Mouse (Mus musculus) liver, embryonic 15.5 days (tissue): Measurements from ENCODE around the gene Spef1. TPM values are rescaled to one million over a fixed set of nuclear protein-coding genes. Genes with fewer than 3 reads are reported as not detected.
A peak's percentile ranks its signal among the peaks of the same experiment; 100 is the strongest.

ENCODE experiments used
- ATAC-seq: fragments of 200-750 bp; cut with Nextera tagmentation; 2 replicates; pipeline ENCODE4 v1.8.0; 2017; ENCODE audit warnings: moderate number of reproducible peaks, mild to moderate bottlenecking, moderate library complexity; ENCODE audit not compliant: insufficient read depth
- H3K27ac ChIP-seq: fragments of 300-500 bp; sonication (generic); replicated peaks from 2 replicates; pipeline ENCODE4 v1.5.1; 2015; ENCODE audit warnings: mild to moderate bottlenecking, inconsistent platforms
- H3K27me3 ChIP-seq: fragments of 300-500 bp; sonication (generic); 2 replicates; pipeline ENCODE4 v1.6.1; 2015; ENCODE audit warnings: mild to moderate bottlenecking, inconsistent platforms
- H3K36me3 ChIP-seq: fragments of 300-500 bp; sonication (generic); replicated peaks from 2 replicates; pipeline ENCODE4 v1.6.1; 2015; ENCODE audit warnings: moderate library complexity, mild to moderate bottlenecking, inconsistent platforms
- H3K4me1 ChIP-seq: fragments of 300-500 bp; sonication (generic); replicated peaks from 2 replicates; pipeline ENCODE4 v1.6.1; 2015; ENCODE audit warnings: inconsistent platforms
- H3K4me2 ChIP-seq: fragments of 300-500 bp; sonication (generic); 2 replicates; pipeline ENCODE4 v1.6.1; 2015; ENCODE audit warnings: moderate library complexity, mild to moderate bottlenecking, inconsistent platforms
- H3K4me3 ChIP-seq: fragments of 300-500 bp; sonication (generic); replicated peaks from 2 replicates; pipeline ENCODE4 v1.5.1; 2015; ENCODE audit warnings: mild to moderate bottlenecking, inconsistent platforms
- H3K9ac ChIP-seq: fragments of 300-500 bp; sonication (generic); 2 replicates; pipeline ENCODE4 v1.6.1; 2015; ENCODE audit warnings: moderate library complexity, mild to moderate bottlenecking, inconsistent platforms
- H3K9me3 ChIP-seq: fragments of 300-500 bp; sonication (generic); replicated peaks from 2 replicates; pipeline ENCODE4 v1.6.1; 2016; ENCODE audit warnings: inconsistent platforms
- WGBS: fragments of 180-500 bp; shearing (Covaris S2); methylation state at CpG from one replicate; pipeline ENCODE4 v1.1.7; 2015; ENCODE audit warnings: mixed read lengths; ENCODE audit not compliant: insufficient replicate concordance; 5-methylcytosine and 5-hydroxymethylcytosine counted together
- polyA plus RNA-seq: library from polyadenylated mRNA; unstranded; fragments of >200 nt; fragmentation: Nextera tagmentation; extraction: Ambion mirVana; gene quantifications from 2 replicates; pipeline ENCODE4 v1.2.1, GENCODE M21; 2015

The Spef1 gene
- polyA plus RNA-seq, 1 experiment from 2014 or later = 1.6 TPM

DNA sequence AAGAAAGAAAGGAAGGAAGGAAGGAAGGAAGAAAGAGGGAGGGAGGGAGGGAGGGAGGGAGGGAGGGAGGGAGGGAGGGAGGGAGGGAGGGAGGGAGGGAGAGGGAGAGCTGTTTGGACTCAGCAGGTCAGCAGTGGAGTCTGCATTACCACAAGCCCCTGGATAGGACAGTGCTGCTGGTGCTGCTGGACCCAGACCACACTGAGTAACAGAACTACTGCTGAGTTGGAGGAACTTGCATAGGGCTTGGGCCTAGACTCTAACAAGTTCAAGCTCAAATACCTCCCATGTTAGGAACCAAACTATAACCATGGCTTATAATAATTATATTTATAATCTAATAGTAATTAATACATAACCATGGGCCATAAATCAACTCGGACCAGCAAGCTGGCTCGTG lies 56.2 kb downstream of the Spef1 start:
- WGBS = 76% methylated on average over 2 of the region's 2 CpGs
- peaks cover 85% of the 10 kb centered on the region for H3K4me1 ChIP-seq
- H3K27ac ChIP-seq = peak overlapping the region; percentile 63
- H3K36me3 ChIP-seq = no peaks in the 10 kb centered on the region
- H3K9ac ChIP-seq = no peak overlapping the region
- 0 out of 2 replicates have a peak, but pooled peaks cover under 1% of the 10 kb centered on the region for H3K27me3 ChIP-seq
- no peak overlapping the region for H3K4me2 ChIP-seq
- no peaks in the 10 kb centered on the region for H3K9me3 ChIP-seq
- ATAC-seq = no peak
- no peak overlapping the region for H3K4me3 ChIP-seq

DNA sequence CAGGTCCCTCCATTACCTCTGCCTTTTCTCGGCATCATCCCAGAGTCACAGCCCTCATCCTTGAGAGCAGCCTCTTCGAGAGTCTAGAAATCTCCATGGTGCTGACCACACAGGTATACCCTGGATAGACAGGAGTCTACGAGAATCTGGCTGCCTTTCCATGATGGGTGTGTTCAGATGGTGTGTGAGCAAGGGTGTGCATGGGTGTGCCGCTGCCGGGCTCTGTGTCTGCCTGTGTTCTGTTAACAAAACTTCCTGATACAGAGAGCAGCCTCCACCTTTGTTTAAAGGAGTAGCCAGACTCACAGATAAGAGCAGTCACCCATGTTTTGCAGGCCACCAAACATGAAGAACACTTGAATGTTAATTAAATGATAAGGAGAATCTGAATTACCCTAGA lies 57.2 kb downstream of the Spef1 start:
- Histone ChIP-seq H3K27ac (peak overlapping the region; percentile 86), H3K4me3 (no peak overlapping the region), H3K9ac (0 out of 2 replicates have a peak overlapping the region, but pooled peaks have one; percentile 10)

DNA sequence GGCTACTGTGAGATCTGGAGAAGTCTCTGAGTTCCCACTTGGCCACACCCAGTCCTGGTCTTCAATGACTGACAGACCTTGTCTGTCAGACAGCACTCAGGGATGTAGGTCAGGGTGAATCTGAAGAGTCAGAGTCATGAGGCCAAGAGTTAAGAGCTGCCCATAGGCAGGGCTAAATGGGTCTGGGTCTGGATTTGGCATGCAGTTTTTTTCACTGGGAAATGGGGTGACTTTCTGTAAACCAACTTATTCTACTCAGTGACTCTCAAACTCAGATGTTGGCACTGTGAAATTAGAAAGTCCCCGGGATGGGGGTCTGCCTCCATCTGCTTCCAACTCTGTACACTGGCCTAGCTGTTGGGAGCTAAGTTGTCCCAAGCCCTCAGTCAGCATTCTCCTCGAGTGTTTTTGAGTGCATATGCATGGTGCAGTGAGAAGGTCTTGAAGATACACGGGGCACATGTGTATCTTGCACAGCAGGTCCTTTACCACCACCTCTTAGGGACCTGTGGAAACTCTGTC lies 58.4 kb downstream of the Spef1 start:
- WGBS = 59% methylated on average over 3 of the region's 3 CpGs
- Histone ChIP-seq H3K36me3 (no peaks in the 10 kb centered on the region), H3K27ac (peak overlapping the region; percentile 86), H3K9ac (no peak overlapping the region), H3K4me2 (peak overlapping the region; percentile 82), H3K4me1 (peaks cover 76% of the 10 kb centered on the region), H3K27me3 (peaks cover 19% of the 10 kb centered on the region), H3K9me3 (no peaks in the 10 kb centered on the region), H3K4me3 (no peak overlapping the region)
- no peak for ATAC-seq

More for the DNA sequence above, 57.2 kb downstream of the Spef1 start:
- Histone ChIP-seq H3K36me3 (no peaks in the 10 kb centered on the region), H3K4me1 (peaks cover 82% of the 10 kb centered on the region), H3K27me3 (peaks cover 11% of the 10 kb centered on the region; the same call in 1 of the 2 replicates), H3K4me2 (peak overlapping the region; percentile 47), H3K9me3 (no peaks in the 10 kb centered on the region)
- peak; percentile 79 for ATAC-seq
- 37% methylated on average over 5 of the region's 5 CpGs for WGBS

DNA sequence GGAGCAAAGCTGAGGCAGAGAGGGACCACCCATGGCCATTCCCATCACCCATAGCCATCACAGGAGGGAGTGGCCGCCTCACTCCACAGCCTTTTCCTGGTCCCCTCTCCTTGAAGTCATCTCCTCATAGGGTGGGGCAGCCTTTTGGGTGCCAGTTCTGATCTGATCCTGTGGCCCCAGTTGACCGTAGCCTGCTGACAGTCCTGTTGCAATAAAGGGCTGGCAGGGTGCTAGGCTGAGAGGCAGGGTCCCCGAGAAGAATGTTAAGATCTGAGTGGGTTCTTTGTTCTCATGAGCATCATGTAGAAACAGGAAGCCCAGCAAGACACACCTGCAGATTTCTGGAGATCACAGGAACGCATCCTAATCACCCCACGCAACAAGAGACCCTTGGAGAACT lies 58.9 kb downstream of the Spef1 start:
- Histone ChIP-seq H3K4me3 (peak overlapping the region; percentile 59), H3K27ac (no peak overlapping the region), H3K27me3 (peaks cover 24% of the 10 kb centered on the region), H3K36me3 (no peaks in the 10 kb centered on the region), H3K9me3 (no peaks in the 10 kb centered on the region), H3K9ac (peak overlapping the region; percentile 63; the same call in 1 of the 2 replicates), H3K4me1 (peaks cover 75% of the 10 kb centered on the region), H3K4me2 (peak overlapping the region; percentile 82)
- ATAC-seq = no peak
- 66% methylated on average over 5 of the region's 5 CpGs for WGBS

DNA sequence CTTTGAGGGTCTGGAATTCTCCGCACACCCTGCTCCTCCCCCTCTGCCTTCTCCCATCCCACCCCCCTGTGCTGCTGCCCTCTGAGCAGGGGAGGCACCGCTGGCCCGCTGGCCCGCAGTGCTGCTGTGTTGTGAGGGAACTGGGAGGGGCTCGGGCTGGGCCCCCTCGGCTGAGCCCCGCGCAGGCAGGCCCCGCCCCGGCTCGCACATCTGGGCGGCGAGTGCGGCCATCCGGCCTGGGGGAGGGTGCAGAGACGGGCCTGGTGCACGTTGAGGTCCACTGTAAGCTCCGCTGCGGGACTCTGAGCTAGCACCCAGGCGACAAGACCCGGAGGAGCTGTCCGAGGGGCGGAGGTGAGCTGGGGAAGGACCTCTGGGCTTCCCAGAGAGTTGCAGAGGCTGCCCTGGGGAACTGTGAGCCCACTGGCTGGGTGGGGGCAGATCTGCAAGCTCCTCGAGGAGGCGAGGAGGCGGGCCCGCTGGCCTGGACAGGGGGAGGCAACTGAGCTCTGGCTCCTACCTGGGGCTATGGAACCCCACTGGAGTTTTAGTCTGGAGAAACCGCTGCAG lies 59.8 kb downstream of the Spef1 start, which contains the start of gene Hspa12b:
Gene Hspa12b, plus strand, starts transcription at position 120 of the 570 bp plus-strand sequence.
- H3K9ac ChIP-seq = peak within 1 kb of the TSS; percentile 63
- peak; percentile 74 for ATAC-seq
- H3K36me3 ChIP-seq = no peaks in the 10 kb centered on the region
- peak within 1 kb of the TSS; percentile 59 for H3K4me3 ChIP-seq
- H3K27me3 ChIP-seq = peaks cover 29% of the 10 kb centered on the region
- no peaks in the 10 kb centered on the region for H3K9me3 ChIP-seq
- peaks cover 75% of the 10 kb centered on the region for H3K4me1 ChIP-seq
- H3K27ac ChIP-seq = peak within 1 kb of the TSS; percentile 49
- peak within 1 kb of the TSS; percentile 82 for H3K4me2 ChIP-seq
- under 1% methylated on average over 28 of the region's 28 CpGs for WGBS

DNA sequence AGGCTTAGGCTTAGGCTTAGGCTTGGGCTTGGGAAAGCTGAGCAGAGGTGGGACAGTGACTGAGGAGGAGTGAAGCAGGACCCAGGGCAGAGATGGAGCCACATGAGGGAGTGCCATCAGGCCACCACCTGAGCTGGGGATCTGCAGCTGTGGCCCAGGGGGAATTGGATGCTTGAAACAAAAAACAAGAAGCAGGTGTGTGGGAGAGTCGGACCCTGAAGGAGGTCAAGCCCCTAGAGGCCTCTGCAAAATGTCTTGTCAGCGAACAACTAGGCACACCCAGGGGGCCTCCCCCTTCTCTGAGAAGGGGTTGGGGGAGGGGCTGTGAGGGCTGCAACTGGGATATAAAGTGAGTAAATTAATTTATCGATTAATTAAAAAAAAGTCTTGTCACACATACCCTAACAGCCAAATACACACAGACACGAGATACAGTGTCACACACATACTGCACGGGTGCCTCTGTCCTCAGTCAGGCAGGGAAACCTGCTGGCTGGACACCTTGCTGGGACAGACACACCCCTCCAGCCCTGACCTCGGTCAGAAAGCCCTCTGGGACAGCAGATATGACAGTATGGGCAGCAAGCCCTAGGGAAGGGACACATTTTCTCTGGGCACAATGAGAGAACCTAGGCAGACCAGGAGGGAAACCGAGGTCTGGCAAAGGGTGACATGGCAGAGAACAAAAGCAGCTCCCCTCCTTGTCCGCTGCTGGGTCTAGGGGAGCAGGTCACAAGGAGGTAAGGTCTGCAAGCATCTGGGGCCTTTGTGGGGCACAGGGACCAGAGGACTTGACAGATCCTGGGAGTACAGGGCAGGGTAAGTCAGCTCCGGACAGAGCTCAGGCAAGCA lies 60.9 kb downstream of the Spef1 start:
- Histone ChIP-seq H3K36me3 (no peaks in the 10 kb centered on the region), H3K9me3 (no peaks in the 10 kb centered on the region), H3K27me3 (peaks cover 29% of the 10 kb centered on the region), H3K4me3 (no peak overlapping the region), H3K4me1 (peaks cover 64% of the 10 kb centered on the region), H3K9ac (peak overlapping the region; percentile 63; the same call in 1 of the 2 replicates), H3K4me2 (peak overlapping the region; percentile 82; the same call in 1 of the 2 replicates), H3K27ac (0 out of 2 replicates have a peak overlapping the region, but pooled peaks have one; percentile 49)
- whole genome bisulfite sequencing = 55% methylated on average over 9 of the region's 9 CpGs
- no peak for ATAC-seq

GRCm38 (mm10) chr2:131125157-131125963 lies 61.7 kb downstream of the Spef1 start:
- WGBS = 78% methylated on average over 9 of the region's 9 CpGs
- ATAC-seq = no peak
- no peak overlapping the region for H3K4me2 ChIP-seq
- no peak overlapping the region for H3K9ac ChIP-seq
- no peak overlapping the region for H3K4me3 ChIP-seq
- no peaks in the 10 kb centered on the region for H3K36me3 ChIP-seq
- H3K4me1 ChIP-seq = peaks cover 60% of the 10 kb centered on the region
- H3K9me3 ChIP-seq = no peaks in the 10 kb centered on the region
- H3K27ac ChIP-seq = no peak overlapping the region
- peaks cover 32% of the 10 kb centered on the region for H3K27me3 ChIP-seq

GRCm38 (mm10) chr2:131124166-131124565 lies 62.9 kb downstream of the Spef1 start:
- no peak for ATAC-seq
- no peaks in the 10 kb centered on the region for H3K9me3 ChIP-seq
- H3K27me3 ChIP-seq = peaks cover 35% of the 10 kb centered on the region
- H3K9ac ChIP-seq = no peak overlapping the region
- no peak overlapping the region for H3K4me2 ChIP-seq
- peaks cover 49% of the 10 kb centered on the region for H3K4me1 ChIP-seq
- no peaks in the 10 kb centered on the region for H3K36me3 ChIP-seq
- no peak overlapping the region for H3K4me3 ChIP-seq
- WGBS = 15% methylated on average over 3 of the region's 3 CpGs
- H3K27ac ChIP-seq = no peak overlapping the region
